Mouse (Mus musculus): Measurements from ENCODE around the gene Clec12b. TPM values are rescaled to one million over a fixed set of nuclear protein-coding genes. Genes with fewer than 3 reads are reported as not detected.
"Not testable (repeated sequence)": the region's sequence is repeated elsewhere in the genome, so short reads cannot be mapped to it uniquely, and the experiment has no call there.

Clec12b gene
- total RNA-seq, 2 experiments from 2014 or later: 0.22 to 0.31 TPM

- intact Hi-C loops (cut with DNase I): no loop called here
- no peak for DNase-seq (ENCODE audit: low spot score)
These were observed 5.2 kb downstream of the Clec12b start for GRCm38 (mm10) chr6:129380454-129380853.

- intact Hi-C loops (cut with DNase I): no loop called here
- no peak for DNase-seq (ENCODE audit: low spot score)
These were observed 10.7 kb downstream of the Clec12b start for GRCm38 (mm10) chr6:129374937-129375471.

- intact Hi-C loops (cut with DNase I): loop anchor here (5.0 kb wide), 3 partner anchors 112 to 517 kb away; no protein-coding TSS in a partner anchor
- no peak for DNase-seq (ENCODE audit: low spot score)
These were observed 16.1 kb downstream of the Clec12b start for GRCm38 (mm10) chr6:129369374-129370132.

- no peak for DNase-seq (ENCODE audit: low spot score)
- intact Hi-C loops (cut with DNase I): loop anchor here (5.0 kb wide), 3 partner anchors 109 to 514 kb away; no protein-coding TSS in a partner anchor
These were observed 19.7 kb downstream of the Clec12b start for GRCm38 (mm10) chr6:129365959-129366359.

GRCm38 (mm10) chr6:129363942-129364341 lies 21.7 kb downstream of the Clec12b start:
- intact Hi-C loops (cut with DNase I): no loop called here
- DNase-seq (ENCODE audit: low spot score): no peak

- intact Hi-C loops (cut with DNase I): no loop called here
- no peak for DNase-seq (ENCODE audit: low spot score)
These were observed 26.2 kb downstream of the Clec12b start for GRCm38 (mm10) chr6:129359515-129359914.

GRCm38 (mm10) chr6:129356430-129356829 lies 29.2 kb downstream of the Clec12b start:
- DNase-seq (ENCODE audit: low spot score): no peak
- intact Hi-C loops (cut with DNase I): no loop called here

GRCm38 (mm10) chr6:129355774-129356173 lies 29.9 kb downstream of the Clec12b start:
- no peak for DNase-seq (ENCODE audit: low spot score)
- intact Hi-C loops (cut with DNase I): no loop called here

- intact Hi-C loops (cut with DNase I): no loop called here
- no peak for DNase-seq (ENCODE audit: low spot score)
These were observed 34.6 kb downstream of the Clec12b start for GRCm38 (mm10) chr6:129351091-129351490.

- no peak for DNase-seq (ENCODE audit: low spot score)
- intact Hi-C loops (cut with DNase I): no loop called here
These were observed 35.9 kb downstream of the Clec12b start for GRCm38 (mm10) chr6:129349524-129350352.

- no peak for DNase-seq (ENCODE audit: low spot score)
- intact Hi-C loops (cut with DNase I): no loop called here
These were observed 41.3 kb downstream of the Clec12b start for GRCm38 (mm10) chr6:129344408-129344807.

- DNase-seq (ENCODE audit: low spot score); intact Hi-C loops (cut with DNase I): not testable (repeated sequence)
These were observed 43.3 kb downstream of the Clec12b start, which contains the start of gene Clec12a for GRCm38 (mm10) chr6:129342391-129342790. TSS of gene Clec12a (plus strand) at chr6:129342691.

GRCm38 (mm10) chr6:129337751-129338150 lies 47.9 kb downstream of the Clec12b start:
- no peak for DNase-seq (ENCODE audit: low spot score)
- intact Hi-C loops (cut with DNase I): no loop called here

GRCm38 (mm10) chr6:129333674-129334078 lies 52.0 kb downstream of the Clec12b start:
- DNase-seq (ENCODE audit: low spot score): peak; percentile 16

GRCm38 (mm10) chr6:129331610-129332009 lies 54.1 kb downstream of the Clec12b start, which contains the start of gene 4922502D21Rik:
TSS of gene 4922502D21Rik (minus strand) at chr6:129331796.
- intact Hi-C loops (cut with DNase I): no loop called here
- DNase-seq (ENCODE audit: low spot score): no peak

More at GRCm38 (mm10) chr6:129333674-129334078, 52.0 kb downstream of the Clec12b start:
- intact Hi-C loops (cut with DNase I): no loop called here

- DNase-seq (ENCODE audit: low spot score): no peak
- intact Hi-C loops (cut with DNase I): no loop called here
These were observed 59.0 kb downstream of the Clec12b start for GRCm38 (mm10) chr6:129326568-129327150.

- intact Hi-C loops (cut with DNase I): no loop called here
- no peak for DNase-seq (ENCODE audit: low spot score)
These were observed 59.7 kb downstream of the Clec12b start for GRCm38 (mm10) chr6:129326016-129326415.
